Mouse (Mus musculus): Measurements from ENCODE around the gene Gpalpp1.

The Gpalpp1 gene
- long read RNA-seq, experiment 1, full-length matches to known transcripts = 7 of 9 reads
- long read RNA-seq, experiment 1, partial matches to known transcripts = 2 of 9 reads
- long read RNA-seq, experiment 1, other reads (novel, unspliced or antisense) = 0 of 9 reads
- long read RNA-seq, experiment 2, full-length matches to known transcripts = 7 of 16 reads
- long read RNA-seq, experiment 2, partial matches to known transcripts = 7 of 16 reads
- long read RNA-seq, experiment 2, other reads (novel, unspliced or antisense) = 2 of 16 reads

GRCm38 (mm10) chr14:76110396-76111221 lies at the start of gene Gpalpp1, which contains the start of gene Nufip1:
Gene Gpalpp1, minus strand, starts transcription at chr14:76110760.
Gene Nufip1, plus strand, starts transcription at chr14:76110891.
- intact Hi-C loops (cut with DNase I) = no loop called here

DNA sequence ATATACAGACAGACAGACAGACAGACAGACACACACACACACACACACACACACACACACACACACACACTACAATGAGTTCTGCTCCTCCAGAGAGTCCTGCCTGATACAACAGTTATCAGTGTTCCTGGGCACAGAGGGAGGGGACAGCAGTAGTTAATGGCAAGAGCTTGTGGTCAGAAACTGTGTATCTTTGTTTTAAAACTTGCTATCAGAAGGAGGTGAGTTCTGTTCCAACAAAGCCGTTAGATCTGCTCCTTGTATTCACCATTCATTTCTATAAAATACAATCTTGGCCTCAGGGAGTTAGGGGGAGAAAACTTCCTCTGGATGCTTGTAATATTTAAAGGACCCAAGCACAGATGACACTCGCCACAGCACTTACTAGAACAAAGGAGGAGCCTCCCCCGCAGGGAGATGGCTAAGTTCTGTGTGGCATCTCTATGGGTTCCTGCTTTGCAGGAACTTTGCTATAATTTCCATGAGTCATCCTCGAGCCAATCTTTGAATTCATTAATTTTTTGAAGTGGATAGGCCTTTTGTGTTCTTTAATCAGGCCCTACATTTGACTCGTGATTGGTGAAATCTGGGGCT lies 47.7 kb upstream of the Gpalpp1 start:
- intact Hi-C loops (cut with DNase I) = loop anchor here (5.0 to 10.0 kb wide), 2 partner anchors 254 to 877 kb away; partner anchors contain the start of genes Ccdc122, Lacc1 and Tsc22d1

- intact Hi-C loops (cut with DNase I) = loop anchor here (2.0 to 10.0 kb wide), 2 partner anchors 319 to 881 kb away; partner anchors contain the start of genes Ccdc122 and Lacc1
Measured at GRCm38 (mm10) chr14:76153828-76154227, 43.3 kb upstream of the Gpalpp1 start.

DNA sequence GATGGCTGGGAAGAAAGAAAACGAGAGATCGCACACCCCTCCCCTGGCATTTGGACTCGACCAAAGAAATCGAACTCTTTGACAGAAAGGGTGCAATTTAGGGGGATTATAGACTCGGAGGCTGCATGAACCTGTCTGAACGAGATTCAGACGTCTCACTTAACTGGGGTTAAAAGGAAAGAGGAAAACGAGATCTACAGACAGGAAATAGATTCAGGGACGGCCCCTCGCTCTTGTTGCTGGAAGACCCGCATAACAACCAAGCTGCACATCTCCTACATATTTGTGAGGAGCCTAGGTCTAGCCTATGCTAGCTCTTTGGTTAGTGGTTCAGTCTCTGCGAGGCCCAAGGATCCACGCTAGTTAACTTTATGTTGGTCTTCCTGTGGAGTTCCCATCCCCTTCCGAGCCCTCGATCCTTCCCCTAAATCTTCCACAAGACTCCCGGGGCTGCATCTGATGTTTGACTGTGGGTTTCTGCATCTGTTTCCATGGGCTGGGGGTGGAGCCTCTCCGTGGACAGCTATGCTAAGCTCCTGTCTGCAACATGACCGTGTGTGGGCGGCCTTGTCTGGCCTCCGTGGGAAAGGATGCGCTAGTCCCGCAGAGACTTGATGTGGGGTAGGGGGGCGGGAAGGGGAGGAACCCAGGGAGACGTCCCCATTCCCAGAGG lies 42.6 kb upstream of the Gpalpp1 start:
- intact Hi-C loops (cut with DNase I) = loop anchor here (2.0 to 10.0 kb wide), 2 partner anchors 320 to 882 kb away; partner anchors contain the start of genes Ccdc122 and Lacc1

GRCm38 (mm10) chr14:76152162-76153002 lies 41.8 kb upstream of the Gpalpp1 start:
- intact Hi-C loops (cut with DNase I) = loop anchor here (2.0 to 10.0 kb wide), 2 partner anchors 320 to 882 kb away; partner anchors contain the start of genes Ccdc122 and Lacc1

- intact Hi-C loops (cut with DNase I) = loop anchor here (2.0 to 10.0 kb wide), 2 partner anchors 321 to 883 kb away; partner anchors contain the start of genes Ccdc122 and Lacc1
Measured at GRCm38 (mm10) chr14:76151820-76152161, 41.2 kb upstream of the Gpalpp1 start.

DNA sequence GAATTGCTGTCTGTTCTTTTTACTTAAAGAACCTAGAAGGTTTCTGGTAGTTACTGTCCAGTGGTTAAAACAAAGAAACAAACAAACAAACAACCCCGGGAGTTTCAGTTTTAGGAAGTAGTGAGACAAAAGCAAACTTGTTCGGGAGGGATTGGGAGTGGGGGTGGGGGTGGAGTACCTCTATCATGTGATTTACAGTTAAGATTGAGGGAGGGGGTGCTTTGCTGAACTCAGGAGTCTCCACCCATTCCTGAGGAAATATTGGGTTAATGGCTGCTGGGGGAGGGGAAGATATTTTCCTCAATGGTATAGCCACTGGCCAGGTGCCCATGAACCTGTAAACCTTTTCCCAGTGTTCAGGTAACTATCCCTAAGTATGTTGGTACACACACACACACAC lies 40.5 kb upstream of the Gpalpp1 start:
- intact Hi-C loops (cut with DNase I) = loop anchor here (10.0 kb wide), 1 partner anchor 884 kb away; the partner anchor contains the start of genes Ccdc122 and Lacc1

- intact Hi-C loops (cut with DNase I) = loop anchor here (10.0 kb wide), 1 partner anchor 884 kb away; the partner anchor contains the start of genes Ccdc122 and Lacc1
Measured at GRCm38 (mm10) chr14:76150499-76150898, 39.9 kb upstream of the Gpalpp1 start.

DNA sequence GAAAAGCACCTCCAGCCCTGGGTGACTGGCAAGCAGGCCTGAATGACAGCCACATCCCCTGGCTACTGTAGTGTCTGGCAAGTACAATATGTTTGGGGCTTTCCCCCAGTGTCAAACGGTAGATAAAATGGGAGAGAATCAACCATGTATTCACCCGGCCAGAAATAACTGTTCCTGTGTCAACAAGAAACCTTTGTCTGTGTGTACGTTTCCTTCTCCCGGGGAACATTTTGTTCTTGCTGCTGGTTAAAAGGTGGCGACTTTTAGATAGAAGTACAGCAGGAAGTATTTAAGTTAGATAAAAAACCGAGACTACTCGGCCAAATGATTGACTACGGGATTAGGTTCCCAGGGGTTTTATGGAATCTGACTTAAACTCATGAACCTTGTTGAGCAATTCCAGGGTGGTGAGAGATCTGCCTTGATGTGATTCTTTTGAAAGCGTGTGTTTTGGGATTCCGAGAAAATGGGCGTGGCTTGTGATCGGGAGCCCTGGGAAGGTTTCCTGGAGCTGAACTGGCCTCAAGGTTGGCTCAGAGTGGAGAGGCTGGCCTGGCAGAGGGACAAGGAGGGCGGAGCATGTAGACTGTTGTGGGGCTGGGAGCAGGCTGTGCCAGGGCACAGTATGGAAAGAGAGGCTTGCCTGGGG lies 39.1 kb upstream of the Gpalpp1 start:
- intact Hi-C loops (cut with DNase I) = loop anchor here (10.0 kb wide), 1 partner anchor 885 kb away; the partner anchor contains the start of genes Ccdc122 and Lacc1

- intact Hi-C loops (cut with DNase I) = no loop called here
Measured at GRCm38 (mm10) chr14:76148294-76148693, 37.7 kb upstream of the Gpalpp1 start.

GRCm38 (mm10) chr14:76147061-76147460 lies 36.5 kb upstream of the Gpalpp1 start:
- intact Hi-C loops (cut with DNase I) = no loop called here

DNA sequence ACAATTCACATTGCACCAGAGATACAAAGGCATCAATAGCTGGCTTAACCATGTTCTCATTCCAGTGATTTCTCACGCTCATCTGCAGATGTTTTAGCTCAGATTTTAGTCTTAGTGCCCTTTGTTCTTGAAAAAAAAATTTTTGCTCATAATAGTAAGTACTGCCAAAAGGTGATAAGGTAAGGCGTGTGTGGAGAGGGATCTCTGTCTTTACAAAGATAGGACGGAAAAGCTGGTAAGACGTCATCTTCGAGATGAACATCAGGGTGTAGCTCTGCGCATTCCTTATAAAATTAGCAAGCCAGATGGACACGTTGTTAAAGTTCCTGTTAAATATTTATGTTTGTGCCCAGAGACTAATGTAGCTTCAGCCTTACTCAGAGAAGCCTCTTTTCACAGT lies 35.3 kb upstream of the Gpalpp1 start:
- intact Hi-C loops (cut with DNase I) = no loop called here

- intact Hi-C loops (cut with DNase I) = no loop called here
Measured at GRCm38 (mm10) chr14:76145248-76145647, 34.7 kb upstream of the Gpalpp1 start.

- intact Hi-C loops (cut with DNase I) = no loop called here
Measured at GRCm38 (mm10) chr14:76134975-76135374, 24.4 kb upstream of the Gpalpp1 start.

- intact Hi-C loops (cut with DNase I) = loop anchor here (10.0 kb wide), 1 partner anchor 887 kb away; no protein-coding TSS in a partner anchor
Measured at GRCm38 (mm10) chr14:76128174-76128573, 17.6 kb upstream of the Gpalpp1 start.

DNA sequence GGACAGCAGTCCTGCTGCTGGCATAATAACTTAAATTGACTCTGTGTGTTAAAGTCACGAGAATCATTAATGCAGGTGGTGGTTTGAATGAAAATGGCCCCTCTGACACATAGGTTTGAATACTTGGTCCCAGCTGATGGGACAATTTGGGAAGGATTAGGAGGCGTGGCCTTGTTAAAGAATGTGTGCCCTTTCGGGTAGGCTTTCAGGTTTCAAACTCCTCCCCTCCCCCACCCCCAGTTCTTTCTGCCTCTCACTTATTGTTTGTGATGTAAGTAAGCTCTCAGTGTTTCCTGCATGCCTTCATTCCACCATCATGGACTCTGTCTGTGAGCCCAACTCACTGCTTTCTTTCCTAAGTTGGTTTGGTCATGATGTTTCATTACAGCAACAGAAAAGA lies 16.8 kb upstream of the Gpalpp1 start:
- intact Hi-C loops (cut with DNase I) = loop anchor here (10.0 kb wide), 1 partner anchor 887 kb away; no protein-coding TSS in a partner anchor

- intact Hi-C loops (cut with DNase I) = loop anchor here (5.0 to 10.0 kb wide), 2 partner anchors 350 to 892 kb away; no protein-coding TSS in a partner anchor
Measured at GRCm38 (mm10) chr14:76122663-76123058, 12.1 kb upstream of the Gpalpp1 start.

GRCm38 (mm10) chr14:76121901-76122662 lies 11.5 kb upstream of the Gpalpp1 start:
- intact Hi-C loops (cut with DNase I) = loop anchor here (5.0 to 10.0 kb wide), 2 partner anchors 350 to 893 kb away; no protein-coding TSS in a partner anchor

Measured in adrenal gland (tissue).